Comparison of ENCODE assay signal across 19 mouse cellular contexts in genomic region chr2:172390341-172390740, GRCm38 (mm10). TPM values are rescaled to one million over a fixed set of nuclear protein-coding genes. Genes with fewer than 3 reads are reported as not detected.
DNase-seq lines count a peak whose midpoint lies in the region; ATAC-seq lines count a peak whose summit lies in the region.
"Had no signal": no experiment of that assay in that cellular context is flagged by ENCODE, and none has a peak within 500 bp of the region (broad histone marks: within the 10 kb centered on the region; RNA-seq: fewer than 3 reads in every experiment).

No protein-coding gene starts in this region.

- DNase-seq in natural killer cell, adult 2 months (ENCODE audit: low spot score in 2 of 2): peak; percentile 29 to 41
- peak; percentile 55 for DNase-seq in thymus, postnatal 25 days
- no peak for DNase-seq in hindbrain, embryonic 14.5 days (ENCODE audit: low spot score)
- DNase-seq in ovary, postnatal 14 days (ENCODE audit: low spot score): no peak
- DNase-seq: adrenal gland, adult 2 months; adrenal gland, postnatal 25 days; cerebellum, adult 18-20 months; cerebellum, adult 9-11 months; cerebellum, postnatal 36 days; forebrain, postnatal 0 days; gastrocnemius, adult 2 months; gastrocnemius, postnatal 25 days; heart, postnatal 14 days had no signal

- no peak overlapping the region for H3K9ac ChIP-seq in hindbrain, embryonic 14.5 days
- H3K9ac ChIP-seq in heart, embryonic 12.5 days: no peak overlapping the region
- H3K9ac ChIP-seq: embryonic facial prominence, embryonic 13.5 days; forebrain, embryonic 13.5 days; forebrain, postnatal 0 days; hindbrain, embryonic 13.5 days had no signal

- H3K27me3 ChIP-seq in megakaryocyte, embryonic 14.5 days (replicated peaks): no peaks in the 10 kb centered on the region
- H3K27me3 ChIP-seq in hindbrain, embryonic 14.5 days (ENCODE audit: control insufficient read depth, insufficient read depth, low read length): no peaks in the 10 kb centered on the region
- 0 out of 2 replicates have a peak, but pooled peaks cover 3% of the 10 kb centered on the region for H3K27me3 ChIP-seq in heart, embryonic 12.5 days (replicated peaks)
- H3K27me3 ChIP-seq: embryonic facial prominence, embryonic 13.5 days; forebrain, embryonic 13.5 days; hindbrain, embryonic 13.5 days had no signal

- ATAC-seq in megakaryocyte, adult 5-6 weeks (ENCODE audit: poor library complexity, severe bottlenecking): no peak
- no peak for ATAC-seq in hindbrain, embryonic 14.5 days (ENCODE audit: low FRiP score)
- no peak for ATAC-seq in heart, embryonic 12.5 days (ENCODE audit: insufficient number of reproducible peaks, low FRiP score)
- ATAC-seq: forebrain, embryonic 13.5 days; forebrain, postnatal 0 days had no signal

- 50% methylated on average over 6 of the region's 6 CpGs for WGBS in hindbrain, embryonic 14.5 days
- WGBS in heart, embryonic 12.5 days: 20% methylated on average over 6 of the region's 6 CpGs

- peaks cover 60% of the 10 kb centered on the region for H3K4me1 ChIP-seq in megakaryocyte, embryonic 14.5 days
- no peaks in the 10 kb centered on the region for H3K4me1 ChIP-seq in hindbrain, embryonic 14.5 days (replicated peaks; ENCODE audit: control insufficient read depth, insufficient read depth, low read length)
- H3K4me1 ChIP-seq in heart, embryonic 12.5 days (replicated peaks): 0 out of 2 replicates have a peak, but pooled peaks cover 5% of the 10 kb centered on the region
- H3K4me1 ChIP-seq: embryonic facial prominence, embryonic 13.5 days; forebrain, embryonic 13.5 days; hindbrain, embryonic 13.5 days had no signal

- H3K36me3 ChIP-seq in megakaryocyte, embryonic 14.5 days (replicated peaks; ENCODE audit: low read length): peaks cover 7% of the 10 kb centered on the region
- no peaks in the 10 kb centered on the region for H3K36me3 ChIP-seq in hindbrain, embryonic 14.5 days (replicated peaks; ENCODE audit: control insufficient read depth, insufficient read depth)
- no peaks in the 10 kb centered on the region for H3K36me3 ChIP-seq in heart, embryonic 12.5 days
- H3K36me3 ChIP-seq: embryonic facial prominence, embryonic 13.5 days; hindbrain, embryonic 13.5 days had no signal

- H3K4me3 ChIP-seq in megakaryocyte, embryonic 14.5 days (replicated peaks): peak overlapping the region; percentile 46
- no peak overlapping the region for H3K4me3 ChIP-seq in hindbrain, embryonic 14.5 days (replicated peaks; ENCODE audit: low read length)
- H3K4me3 ChIP-seq in heart, embryonic 12.5 days: no peak overlapping the region
- H3K4me3 ChIP-seq: embryonic facial prominence, embryonic 13.5 days; forebrain, embryonic 13.5 days; gastrocnemius, adult 2 months; hindbrain, embryonic 13.5 days had no signal

- H3K27ac ChIP-seq in hindbrain, embryonic 14.5 days: no peak overlapping the region
- no peak overlapping the region for H3K27ac ChIP-seq in heart, embryonic 12.5 days (ENCODE audit: poor library complexity, severe bottlenecking)
- H3K27ac ChIP-seq: embryonic facial prominence, embryonic 13.5 days; forebrain, embryonic 13.5 days; gastrocnemius, adult 2 months; hindbrain, embryonic 13.5 days had no signal

- H3K9me3 ChIP-seq in megakaryocyte, embryonic 14.5 days: peaks cover 2% of the 10 kb centered on the region; the same call in 1 of the 2 replicates
- H3K9me3 ChIP-seq in hindbrain, embryonic 14.5 days (ENCODE audit: control insufficient read depth, low read length): no peaks in the 10 kb centered on the region
- H3K9me3 ChIP-seq in heart, embryonic 12.5 days (replicated peaks): no peaks in the 10 kb centered on the region
- H3K9me3 ChIP-seq: embryonic facial prominence, embryonic 13.5 days; forebrain, embryonic 13.5 days; hindbrain, embryonic 13.5 days had no signal

- H3K4me2 ChIP-seq in hindbrain, embryonic 14.5 days (replicated peaks): no peak overlapping the region
- H3K4me2 ChIP-seq in heart, embryonic 12.5 days: no peak overlapping the region
- H3K4me2 ChIP-seq: embryonic facial prominence, embryonic 13.5 days; forebrain, embryonic 13.5 days; hindbrain, embryonic 13.5 days had no signal

RNA-seq across cellular contexts. Expression of gene Cass4, which starts 3.3 kb away (rescaled TPM):
- polyA plus RNA-seq in megakaryocyte, embryonic 14.5 days (2012; ENCODE audit: insufficient read depth, low replicate concordance): 5.9 TPM in 2 replicates
- total RNA-seq in megakaryocyte, adult 5-6 weeks (2015): 4.0 TPM in 2 replicates
- total RNA-seq in megakaryocyte, adult 5-6 weeks (2017): 3.6 and 5.3 TPM in 2 replicates
- polyA plus RNA-seq in hindbrain, embryonic 14.5 days (2014; fragmentation: Nextera tagmentation; extraction: Ambion mirVana): 0.05 and 0.27 TPM in 2 replicates
- polyA plus RNA-seq in heart, embryonic 12.5 days (2016; fragmentation: Nextera tagmentation; extraction: Ambion mirVana): 0.28 and 0.36 TPM in 2 replicates
- total RNA-seq: adrenal gland, postnatal 25 days had no signal
- polyA plus RNA-seq: forebrain, embryonic 13.5 days had no signal

RNA-seq across cellular contexts. Expression of gene Cstf1, which starts 19.9 kb away (rescaled TPM):
- 7.2 and 7.4 TPM in 2 replicates for polyA plus RNA-seq in megakaryocyte, embryonic 14.5 days (2012; ENCODE audit: insufficient read depth, low replicate concordance)
- 18.5 and 19.7 TPM in 2 replicates for total RNA-seq in megakaryocyte, adult 5-6 weeks (2015)
- total RNA-seq in megakaryocyte, adult 5-6 weeks (2017): 34.4 and 39.7 TPM in 2 replicates
- polyA plus RNA-seq in hindbrain, embryonic 14.5 days (2014; fragmentation: Nextera tagmentation; extraction: Ambion mirVana): 26.6 and 29.8 TPM in 2 replicates
- 34.6 and 35.2 TPM in 2 replicates for polyA plus RNA-seq in heart, embryonic 12.5 days (2016; fragmentation: Nextera tagmentation; extraction: Ambion mirVana)

RNA-seq across cellular contexts. Expression of gene Aurka, which starts 20.0 kb away (rescaled TPM):
- 7.0 and 9.6 TPM in 2 replicates for polyA plus RNA-seq in megakaryocyte, embryonic 14.5 days (2012; ENCODE audit: insufficient read depth, low replicate concordance)
- 46.6 and 51.4 TPM in 2 replicates for total RNA-seq in megakaryocyte, adult 5-6 weeks (2015)
- total RNA-seq in megakaryocyte, adult 5-6 weeks (2017): 79.4 and 81.0 TPM in 2 replicates
- polyA plus RNA-seq in hindbrain, embryonic 14.5 days (2014; fragmentation: Nextera tagmentation; extraction: Ambion mirVana): 18.8 and 19.9 TPM in 2 replicates
- 102 and 106 TPM in 2 replicates for polyA plus RNA-seq in heart, embryonic 12.5 days (2016; fragmentation: Nextera tagmentation; extraction: Ambion mirVana)

RNA-seq across cellular contexts. Expression of gene Fam210b, which starts 45.0 kb away (rescaled TPM):
- 2.9 and 4.3 TPM in 2 replicates for polyA plus RNA-seq in megakaryocyte, embryonic 14.5 days (2012; ENCODE audit: insufficient read depth, low replicate concordance)
- total RNA-seq in megakaryocyte, adult 5-6 weeks (2015): 3.4 TPM in 2 replicates
- 1.5 and 2.3 TPM in 2 replicates for total RNA-seq in megakaryocyte, adult 5-6 weeks (2017)
- polyA plus RNA-seq in hindbrain, embryonic 14.5 days (2014; fragmentation: Nextera tagmentation; extraction: Ambion mirVana): 17.9 and 18.5 TPM in 2 replicates
- 24.3 and 24.5 TPM in 2 replicates for polyA plus RNA-seq in heart, embryonic 12.5 days (2016; fragmentation: Nextera tagmentation; extraction: Ambion mirVana)

RNA-seq across cellular contexts. Expression of gene Rtf2, which starts 50.0 kb away (rescaled TPM):
- polyA plus RNA-seq in megakaryocyte, embryonic 14.5 days (2012; ENCODE audit: insufficient read depth, low replicate concordance): 15.3 and 57.1 TPM in 2 replicates
- 49.3 and 54.0 TPM in 2 replicates for total RNA-seq in megakaryocyte, adult 5-6 weeks (2015)
- total RNA-seq in megakaryocyte, adult 5-6 weeks (2017): 190 and 209 TPM in 2 replicates
- polyA plus RNA-seq in hindbrain, embryonic 14.5 days (2014; fragmentation: Nextera tagmentation; extraction: Ambion mirVana): 91.7 and 97.4 TPM in 2 replicates
- polyA plus RNA-seq in heart, embryonic 12.5 days (2016; fragmentation: Nextera tagmentation; extraction: Ambion mirVana): 46.5 and 49.3 TPM in 2 replicates

Comparison
In these comparisons a context has a peak if more than half of its experiments do, and no peak if none do; other contexts are left out.
1. DNase-seq: peak in natural killer cell, adult 2 months (2 of 2) and thymus, postnatal 25 days (single experiment); none in hindbrain, embryonic 14.5 days (single experiment) and ovary, postnatal 14 days (single experiment).